Mouse (Mus musculus) liver, adult (tissue): ENCODE results near the gene Trp63.

Experiments
- GATA4 ChIP-seq: IDR thresholded peaks from 2 replicates; pipeline ENCODE4 v1.6.1; 2014; ENCODE audit warnings: mild to moderate bottlenecking, low read length; ENCODE audit not compliant: insufficient replicate concordance

Gene Trp63

GRCm38 (mm10) chr16:25683531-25684248, at the start of gene Trp63:
Gene Trp63, plus strand, starts transcription at chr16:25683763.
- TF ChIP-seq GATA4: no peak

DNA sequence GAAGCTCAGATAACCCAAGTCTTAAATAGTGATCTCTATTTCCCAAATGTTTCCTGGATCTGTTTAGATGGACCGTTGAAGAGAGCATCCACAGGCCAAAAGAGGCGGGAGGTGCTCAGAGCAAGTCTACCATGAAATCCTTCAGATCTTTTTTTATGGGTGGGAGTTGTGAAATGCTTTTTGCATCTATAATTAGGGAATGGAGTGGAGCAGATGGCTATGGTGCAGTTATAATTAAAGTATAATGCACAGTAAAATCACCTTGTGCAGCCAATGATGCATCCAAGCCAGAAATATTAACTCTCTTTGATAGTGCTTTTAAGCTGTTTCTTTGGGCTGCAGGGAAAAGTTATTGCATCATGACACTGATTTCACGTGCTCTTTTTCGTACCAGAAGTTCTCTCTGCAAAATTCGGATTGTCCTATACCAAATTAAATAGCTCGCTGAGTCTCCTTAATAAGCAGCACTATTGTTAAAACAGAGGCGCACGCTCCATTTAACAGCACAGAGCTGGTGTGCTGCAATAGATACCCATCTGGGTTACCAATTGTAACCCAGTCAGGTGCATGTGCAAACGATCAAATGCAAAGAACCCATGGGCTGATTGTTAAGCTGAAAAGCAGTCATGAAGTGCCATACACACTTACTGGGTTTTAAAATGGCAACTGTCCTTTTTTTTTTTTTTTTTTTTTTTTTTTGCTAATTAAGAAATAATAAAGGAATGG, 22.9 kb upstream of the Trp63 start:
- TF ChIP-seq GATA4: no peak

- no peak for TF ChIP-seq GATA4
Measured at GRCm38 (mm10) chr16:25663116-25663515, 20.4 kb upstream of the Trp63 start.

GRCm38 (mm10) chr16:25673861-25674440, 9.6 kb upstream of the Trp63 start:
- TF ChIP-seq GATA4: no peak

GRCm38 (mm10) chr16:25680369-25680768, 3.2 kb upstream of the Trp63 start:
- TF ChIP-seq GATA4: no peak

DNA sequence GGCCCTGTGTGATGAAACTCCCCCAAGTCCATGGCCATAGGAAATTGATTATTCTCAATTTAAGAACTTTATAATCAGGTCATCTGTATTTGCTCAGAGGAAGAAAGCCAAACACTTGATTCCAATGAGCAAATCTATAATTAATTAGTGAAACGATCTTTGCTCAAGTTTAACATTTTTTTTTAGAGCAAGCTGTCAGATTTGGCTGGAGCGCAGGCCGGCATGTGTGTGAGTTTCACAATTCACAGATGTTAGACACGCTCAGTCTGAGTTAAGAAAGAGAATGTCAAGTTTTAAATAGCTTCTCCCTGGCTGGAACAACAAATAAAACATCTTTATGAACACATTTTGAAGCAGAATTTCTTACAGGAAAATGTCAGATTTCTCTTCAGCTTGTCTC, 1.0 kb upstream of the Trp63 start:
- TF ChIP-seq GATA4: no peak

DNA sequence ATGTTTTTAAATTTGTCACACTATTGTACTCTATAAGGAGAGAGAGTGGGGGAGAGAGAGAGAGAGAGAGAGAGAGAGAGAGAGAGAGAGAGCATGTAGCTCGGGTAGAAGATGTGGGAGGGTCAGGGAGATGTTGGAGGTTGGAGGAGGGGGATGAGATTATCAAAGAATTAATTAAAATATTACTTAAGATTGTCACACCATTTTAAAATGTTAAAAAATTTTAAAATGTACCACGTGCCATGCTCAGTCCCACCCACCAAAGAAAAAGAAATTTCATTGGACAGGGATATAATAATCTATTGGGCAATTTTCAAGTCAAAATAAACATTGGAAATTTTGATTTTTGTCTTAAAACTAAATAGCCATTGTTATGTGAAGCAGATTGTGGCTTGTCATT, 1.0 kb downstream of the Trp63 start:
- no peak for TF ChIP-seq GATA4

DNA sequence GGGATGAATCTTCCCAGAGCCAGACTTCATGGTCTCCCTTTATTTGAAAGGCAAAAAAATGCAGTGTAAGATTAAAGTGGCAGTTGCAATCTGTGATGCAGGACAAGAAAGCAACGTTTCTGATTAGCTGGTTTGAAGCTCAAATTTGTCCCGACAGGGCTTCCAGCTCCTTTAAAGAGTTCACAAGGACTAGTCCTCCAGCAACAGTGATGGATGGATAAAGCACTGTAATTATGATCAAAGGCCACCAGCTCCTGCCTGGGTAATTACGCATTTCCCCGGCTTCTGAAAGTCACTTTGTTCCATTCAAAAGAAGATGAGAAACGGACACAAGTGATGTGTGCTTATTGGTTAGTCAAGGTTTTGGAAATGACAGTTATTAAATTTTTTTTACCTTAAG, 7.0 kb downstream of the Trp63 start:
- no peak for TF ChIP-seq GATA4

DNA sequence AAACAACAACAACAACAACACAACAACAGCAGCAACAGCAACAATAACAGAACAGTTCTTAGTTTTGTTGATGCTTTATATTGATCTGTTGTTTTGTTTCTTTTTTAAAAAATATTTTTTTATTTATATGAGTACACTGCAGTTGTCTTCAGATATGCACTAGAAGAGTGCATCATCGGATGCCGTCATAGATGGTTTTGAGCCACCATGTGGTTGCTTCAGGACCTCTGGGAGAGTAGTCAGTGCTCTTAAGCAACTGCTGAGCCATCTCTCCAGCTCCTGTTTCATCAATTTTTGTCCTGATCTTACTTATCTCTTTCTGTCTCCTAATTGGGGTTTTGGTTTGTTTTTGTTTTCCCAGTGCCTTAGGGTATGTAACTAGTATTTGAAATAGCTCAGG, 17.7 kb downstream of the Trp63 start:
- no peak for TF ChIP-seq GATA4

- no peak for TF ChIP-seq GATA4
Measured at GRCm38 (mm10) chr16:25706260-25706659, 22.7 kb downstream of the Trp63 start.

- no peak for TF ChIP-seq GATA4
Measured at GRCm38 (mm10) chr16:25715790-25716189, 32.2 kb downstream of the Trp63 start.

DNA sequence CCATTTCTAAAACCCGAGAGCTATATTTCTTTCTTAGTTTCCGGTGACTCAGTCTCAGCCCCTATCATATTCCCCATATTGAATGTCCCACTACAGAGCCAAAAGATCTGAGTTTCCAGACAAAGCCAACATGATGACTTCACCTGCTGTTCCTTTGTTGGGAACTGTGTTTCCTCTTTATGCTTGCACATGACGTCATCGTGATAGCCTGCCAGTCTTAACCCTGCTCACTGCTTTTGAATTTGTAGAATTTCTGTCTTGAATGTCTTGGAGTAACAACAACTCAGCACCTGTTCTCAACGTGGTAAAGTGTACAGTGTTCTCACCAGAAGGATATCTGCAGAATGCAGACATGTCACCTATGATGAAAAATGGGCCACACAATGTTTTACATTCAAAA, 39.6 kb downstream of the Trp63 start:
- TF ChIP-seq GATA4: no peak

- TF ChIP-seq GATA4: no peak
Measured at GRCm38 (mm10) chr16:25727001-25727400, 43.4 kb downstream of the Trp63 start.

DNA sequence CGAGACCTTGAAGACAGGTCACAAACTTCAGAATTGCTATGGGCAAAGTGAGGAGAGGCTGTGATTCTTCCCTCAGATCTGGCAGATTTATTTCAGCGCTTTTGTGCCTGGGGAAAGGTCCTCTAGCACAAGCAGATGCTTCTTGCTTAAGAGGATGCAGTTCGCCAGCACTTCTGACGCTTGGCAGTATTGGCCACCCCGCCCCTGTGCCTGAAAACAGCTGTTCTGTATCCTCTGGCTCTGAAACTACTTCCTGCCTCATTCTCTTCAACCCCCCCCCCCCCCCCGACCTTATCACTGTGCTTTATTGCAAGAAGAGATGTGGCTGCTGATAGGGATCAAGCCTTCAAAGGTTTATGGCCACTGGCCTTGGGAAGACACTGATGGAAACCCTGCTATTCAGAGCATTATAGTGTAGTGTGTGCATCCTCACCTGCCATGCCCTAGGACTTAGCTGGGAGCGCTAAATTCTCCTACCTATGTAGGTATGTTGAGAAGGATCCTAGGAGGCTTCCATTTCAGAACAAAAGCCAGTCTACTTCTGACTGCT, 44.5 kb downstream of the Trp63 start:
- TF ChIP-seq GATA4: no peak

GRCm38 (mm10) chr16:25736912-25737311, 53.3 kb downstream of the Trp63 start:
- TF ChIP-seq GATA4: no peak

DNA sequence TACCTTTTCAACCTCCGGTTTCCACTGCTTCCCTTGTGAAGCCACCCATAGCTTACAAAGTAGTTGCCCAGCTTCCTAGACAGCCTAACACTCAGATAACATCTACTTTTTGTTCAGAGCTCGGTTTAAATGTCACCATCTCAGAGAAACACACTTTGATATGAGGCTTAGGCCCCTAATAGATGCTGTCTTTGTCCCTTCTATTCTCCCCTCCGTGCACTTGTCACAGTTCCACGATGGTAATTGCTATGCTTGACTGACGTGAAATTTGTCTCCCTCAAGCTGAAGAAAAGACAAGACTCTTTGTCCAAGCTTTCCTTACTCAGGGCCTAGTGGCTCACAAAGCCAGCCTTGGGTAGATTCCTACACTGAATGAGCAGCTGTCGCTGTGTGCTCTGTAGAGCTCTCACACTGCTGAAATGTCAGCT, 54.1 kb downstream of the Trp63 start:
- no peak for TF ChIP-seq GATA4
